Mouse (Mus musculus) MN1 (cell line): ENCODE results near the gene Pgr15l.

Experiments used
- DNase-seq: peaks from one replicate; pipeline ENCODE4 v3.0.0-alpha.2; 2016; ENCODE audit warnings: low spot score

Pgr15l gene

DNA sequence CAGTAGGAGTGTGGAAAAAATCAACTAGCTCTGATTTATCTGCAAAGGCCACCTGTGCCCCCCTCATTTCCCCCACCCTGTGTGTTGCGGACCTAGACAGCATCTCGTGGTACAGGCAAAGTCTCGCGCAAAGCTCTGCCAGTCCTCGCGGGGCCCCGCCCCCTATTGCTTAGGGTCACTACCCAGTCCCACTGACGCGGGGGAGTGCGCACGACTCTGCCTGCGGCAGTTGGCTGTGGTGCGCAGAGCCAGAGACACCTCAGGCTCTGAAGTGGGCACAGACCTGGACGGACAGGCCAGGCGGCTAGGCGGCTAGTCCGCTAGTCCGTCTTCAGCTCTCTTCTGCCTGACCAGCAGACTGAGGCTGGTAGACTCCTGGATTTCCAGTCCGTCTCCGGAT lies at the start of gene Pgr15l:
TSS of gene Pgr15l (plus strand) at position 228 of the 400 bp plus-strand sequence.
- DNase-seq = no peak

GRCm38 (mm10) chrX:97027540-97027939 lies 44.9 kb upstream of the Pgr15l start:
- DNase-seq = no peak

DNA sequence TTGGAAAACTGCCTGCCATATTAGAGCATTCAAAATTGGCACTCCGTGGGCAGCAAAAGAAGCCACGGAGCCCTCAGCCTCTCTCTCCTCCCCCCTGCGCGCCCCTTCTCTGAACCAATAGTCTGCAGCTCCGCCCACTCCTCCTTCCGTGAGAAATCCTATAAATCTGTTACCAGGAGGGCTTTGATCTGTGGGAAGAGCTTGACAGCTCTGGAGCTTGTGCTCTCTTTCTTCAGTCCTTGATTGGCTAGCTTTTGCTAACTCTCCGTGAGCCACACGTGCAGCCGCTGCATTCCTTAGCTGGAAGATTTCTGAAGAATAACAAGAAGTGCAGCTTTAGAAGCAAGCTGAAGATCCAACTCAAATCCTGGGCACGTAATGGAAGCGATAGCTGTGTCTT lies 2.6 kb upstream of the Pgr15l start:
- no peak for DNase-seq
